Mouse (Mus musculus) lung, postnatal 14 days (tissue): Measurements from ENCODE around the gene Runx1.

Experiments used
- DNase-seq: peaks from one replicate; pipeline ENCODE4 v3.0.0; 2021

Runx1 gene

DNA sequence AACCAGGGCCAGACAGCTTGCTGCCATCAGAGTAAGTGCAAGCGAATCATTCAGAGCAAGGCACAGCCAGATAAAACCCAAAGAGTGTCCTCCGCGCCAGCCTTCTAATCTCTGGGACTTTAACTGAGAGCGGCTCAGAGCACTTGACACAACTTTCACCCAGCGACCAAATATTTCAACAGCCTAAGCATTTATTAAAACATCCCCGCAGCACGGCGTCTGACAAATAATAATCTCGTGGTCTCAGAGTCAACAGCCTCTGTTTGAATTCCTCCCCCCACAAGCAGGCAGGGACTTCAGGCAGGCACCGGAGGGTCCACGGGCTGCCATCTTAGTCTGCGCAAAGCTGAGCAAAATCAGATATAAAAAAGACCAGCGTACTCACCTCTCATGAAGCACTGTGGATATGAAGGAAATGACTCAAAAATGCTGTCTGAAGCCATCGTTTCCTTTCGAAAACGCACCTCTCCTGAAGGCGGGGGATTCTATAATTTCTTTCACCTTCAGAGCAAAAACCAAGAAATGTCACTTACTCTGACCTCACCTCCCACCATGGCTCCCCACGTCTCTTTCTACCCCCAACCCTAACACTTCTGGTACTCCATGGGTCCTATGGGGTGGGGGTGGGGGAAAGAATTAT, 625 bp downstream of the Runx1 start:
- DNase-seq, result no peak

DNA sequence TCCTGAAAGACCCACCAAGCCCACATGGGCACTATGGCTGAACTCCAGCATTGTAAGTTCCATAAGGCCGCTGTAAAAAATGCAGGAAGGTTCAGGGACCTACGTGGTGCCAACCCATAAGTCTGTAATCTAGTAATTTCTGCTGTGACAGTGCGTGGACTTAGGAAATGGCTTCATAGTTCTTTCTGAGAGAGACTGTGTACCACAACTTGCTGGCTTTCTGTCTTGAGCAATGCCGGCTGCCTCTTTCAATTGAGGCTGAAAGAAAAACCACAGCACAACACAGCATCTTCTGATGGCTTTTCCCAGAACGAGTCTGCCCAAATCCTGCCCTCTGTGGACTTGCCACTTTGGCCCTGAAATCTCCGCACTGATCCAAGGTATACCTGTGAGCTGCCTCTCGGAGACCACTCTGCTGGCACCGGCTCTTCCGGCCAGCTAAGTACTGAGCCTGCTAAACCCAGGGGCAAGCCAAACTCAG, 1.2 kb downstream of the Runx1 start:
- no peak for DNase-seq

DNA sequence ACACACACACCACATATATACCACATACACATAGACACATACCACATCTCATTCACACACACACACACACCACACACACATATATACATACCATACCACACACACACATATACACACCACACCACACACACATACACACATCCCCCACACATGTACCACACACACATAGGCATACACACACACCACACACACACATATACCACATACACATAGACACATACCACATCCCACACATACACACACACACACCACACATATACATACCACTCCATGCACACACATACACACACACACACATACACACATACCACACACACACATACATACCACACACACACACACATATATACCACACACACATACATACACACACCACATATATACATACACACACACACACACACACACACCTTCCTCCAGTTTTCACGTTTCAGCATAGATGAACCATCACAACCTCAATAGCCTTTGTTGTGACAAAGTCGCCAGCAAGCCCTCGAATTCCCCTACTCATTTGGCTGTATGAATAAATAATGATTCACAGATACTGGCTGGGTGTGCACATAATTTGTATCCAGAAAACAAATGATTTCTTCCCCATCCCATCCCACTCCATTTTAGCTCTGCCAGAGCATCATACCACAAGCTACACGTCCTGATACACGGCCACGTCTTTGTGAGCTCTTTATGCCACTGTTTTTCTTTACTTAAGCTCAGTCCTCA, 1.8 kb downstream of the Runx1 start:
- DNase-seq, result no peak

DNA sequence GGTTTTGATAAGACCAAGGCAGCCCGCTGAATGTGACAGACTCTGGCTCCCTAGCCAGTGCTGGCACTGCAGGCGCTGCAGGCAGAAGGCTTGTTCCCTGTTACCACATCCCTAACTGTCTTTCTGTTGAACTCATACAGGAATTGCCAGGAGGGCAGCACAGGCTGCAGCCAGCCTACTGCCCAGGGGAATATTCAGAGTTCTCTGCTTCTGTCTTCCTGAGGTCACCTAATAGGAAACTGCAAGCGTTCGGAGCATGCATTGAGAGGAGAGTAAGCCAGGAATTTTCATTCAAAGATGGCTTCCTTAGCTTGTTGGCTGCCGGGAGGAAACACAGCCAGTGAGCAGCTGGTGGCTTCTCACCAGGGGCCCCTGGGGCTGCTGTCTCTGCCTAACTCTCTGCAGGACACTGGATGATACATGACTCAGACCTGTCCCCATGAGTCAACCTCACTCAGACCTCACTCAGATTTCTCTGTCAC, 2.5 kb downstream of the Runx1 start:
- DNase-seq, result no peak

DNA sequence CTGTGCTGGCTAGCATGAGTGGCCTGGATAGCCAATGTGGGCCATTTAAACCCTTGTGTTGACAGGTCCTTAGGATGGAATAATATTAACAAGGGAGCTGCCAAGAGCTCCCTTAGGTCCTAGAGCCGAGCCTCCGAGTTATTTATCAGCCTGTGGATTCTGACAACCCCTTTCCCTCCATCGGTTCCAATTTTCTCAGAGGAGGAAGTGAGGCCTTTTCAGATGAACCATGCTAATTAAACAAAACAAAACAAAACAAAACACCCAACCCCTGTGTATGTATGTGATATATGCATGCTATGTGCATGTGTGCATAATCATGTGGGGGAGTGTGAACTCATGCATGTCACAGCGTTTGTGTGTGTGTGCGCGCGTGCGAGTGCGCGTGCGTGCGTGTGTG, 3.3 kb downstream of the Runx1 start:
- DNase-seq, result no peak

DNA sequence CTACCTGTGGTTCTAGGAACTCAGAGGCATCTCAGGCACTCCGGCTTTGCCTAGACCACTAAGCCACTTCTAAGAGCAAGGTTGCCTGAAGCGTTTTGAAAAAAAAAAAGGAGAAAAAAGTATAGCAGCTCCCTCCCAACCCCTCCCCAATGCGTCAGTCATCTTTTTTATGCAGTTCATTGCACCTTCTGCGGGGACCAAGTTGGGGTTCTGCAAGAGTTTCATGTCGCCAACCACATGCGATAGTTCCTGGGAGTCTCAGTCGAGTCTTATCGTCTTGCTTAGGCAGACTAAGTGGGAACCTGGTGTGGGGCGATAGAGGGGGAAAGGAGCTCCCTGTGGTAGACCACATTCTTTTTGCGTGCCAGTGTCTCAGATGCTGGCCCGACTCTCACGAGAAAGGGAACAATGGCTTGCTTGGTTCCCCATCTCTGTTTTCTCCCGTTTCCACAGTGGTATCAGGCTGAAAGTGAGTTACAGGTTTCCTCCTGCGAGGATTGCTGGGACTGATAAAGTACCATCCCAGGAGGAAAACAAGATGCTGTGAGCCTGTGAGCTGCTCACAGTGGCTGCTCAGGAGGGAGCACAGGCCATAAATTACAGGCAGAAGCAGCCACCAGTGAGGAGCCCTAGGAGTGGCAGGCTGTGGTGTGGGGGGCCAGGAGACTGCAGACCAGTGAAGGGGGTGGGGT, 3.9 kb downstream of the Runx1 start:
- no peak for DNase-seq

DNA sequence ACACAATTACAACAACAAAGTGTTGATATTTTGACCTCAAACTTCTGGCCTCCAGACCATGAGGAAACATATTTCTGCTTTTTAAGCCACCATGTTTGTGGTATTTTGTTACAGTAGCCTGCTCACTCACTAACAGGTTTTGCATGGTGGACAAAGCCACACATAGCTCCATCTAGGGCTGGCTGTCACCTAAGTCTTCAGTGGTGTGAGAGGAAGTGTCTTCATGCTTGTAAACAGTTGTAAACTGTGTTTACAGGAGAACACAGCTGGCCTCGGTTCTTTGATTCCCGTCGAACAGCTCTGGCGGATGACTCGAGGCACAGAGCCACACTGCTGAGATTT, 4.4 kb downstream of the Runx1 start:
- no peak for DNase-seq

DNA sequence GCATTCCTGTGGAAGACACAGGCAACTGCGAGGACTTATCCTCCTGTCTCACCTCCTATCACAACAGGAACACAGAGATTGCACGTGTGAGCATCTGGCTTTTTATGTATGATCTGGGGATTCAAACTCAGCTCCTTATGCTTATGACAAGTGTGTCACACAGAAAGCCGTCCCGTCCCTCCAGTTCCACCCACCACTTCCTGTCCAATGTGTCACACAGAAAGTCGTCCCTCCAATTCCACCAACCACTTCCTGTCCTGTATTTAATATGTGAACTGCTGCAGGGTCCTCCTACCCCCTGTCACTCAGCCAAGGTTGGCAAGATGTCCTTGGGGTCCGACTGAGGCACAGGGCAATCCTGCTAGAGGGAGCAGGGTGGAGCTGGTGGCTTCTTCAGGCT, 5.5 kb downstream of the Runx1 start:
- DNase-seq, result no peak

DNA sequence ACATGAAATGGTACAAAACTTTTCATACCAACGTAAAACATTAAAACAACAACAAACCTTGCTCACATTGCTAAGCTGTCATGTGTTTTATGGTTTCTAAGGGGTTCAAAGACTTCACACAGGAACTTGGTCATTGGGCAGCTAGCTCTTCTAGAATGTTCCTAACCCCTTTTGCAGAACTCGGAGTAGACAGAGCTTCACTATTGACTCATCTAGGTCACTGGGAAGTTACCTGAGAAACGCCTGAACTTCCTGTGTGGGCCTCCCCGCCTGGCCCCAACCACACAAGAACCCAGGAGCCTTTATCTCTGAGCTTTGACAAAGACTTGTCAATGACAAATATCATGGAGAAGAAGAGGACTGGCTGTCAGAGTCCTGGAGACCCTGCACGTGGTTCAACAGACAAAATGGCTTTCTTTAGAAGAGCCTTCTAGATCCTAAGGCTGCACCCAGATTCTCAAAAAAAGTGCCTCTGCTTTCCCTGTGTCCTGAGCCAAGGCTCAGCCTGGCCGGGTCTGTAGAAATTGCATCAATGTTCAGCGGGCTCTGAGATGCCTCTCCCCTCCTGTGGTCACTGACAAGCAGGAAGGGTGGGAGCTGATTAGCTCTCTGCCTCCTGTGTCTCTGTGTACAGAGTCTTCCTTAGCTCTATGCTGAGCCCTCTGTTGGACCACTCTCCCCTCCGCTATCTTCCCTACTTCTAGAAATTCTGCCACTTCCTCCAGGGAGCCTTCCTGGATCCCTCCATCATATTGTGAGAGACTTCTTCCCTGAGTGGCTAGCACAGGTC, 7.3 kb downstream of the Runx1 start:
- no peak for DNase-seq

DNA sequence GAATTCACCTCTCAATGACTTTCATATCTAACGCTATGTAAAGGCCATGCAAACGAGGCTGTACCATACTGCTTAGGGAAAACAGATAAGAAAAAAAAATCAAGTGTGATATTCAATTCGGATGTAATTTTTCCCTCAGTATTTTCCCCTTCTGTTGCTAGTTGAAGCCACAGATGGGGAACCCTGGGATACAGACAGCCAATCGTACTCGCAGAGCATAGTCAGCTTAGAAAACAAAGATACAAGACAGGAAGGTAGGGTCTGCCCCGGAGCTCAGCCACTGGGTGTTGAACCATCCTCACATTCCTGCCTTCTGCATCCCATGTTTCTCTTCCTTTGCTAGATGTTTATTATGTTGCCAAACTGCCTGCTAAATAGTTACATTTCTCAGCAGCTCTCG, 9.9 kb downstream of the Runx1 start:
- DNase-seq, result no peak

DNA sequence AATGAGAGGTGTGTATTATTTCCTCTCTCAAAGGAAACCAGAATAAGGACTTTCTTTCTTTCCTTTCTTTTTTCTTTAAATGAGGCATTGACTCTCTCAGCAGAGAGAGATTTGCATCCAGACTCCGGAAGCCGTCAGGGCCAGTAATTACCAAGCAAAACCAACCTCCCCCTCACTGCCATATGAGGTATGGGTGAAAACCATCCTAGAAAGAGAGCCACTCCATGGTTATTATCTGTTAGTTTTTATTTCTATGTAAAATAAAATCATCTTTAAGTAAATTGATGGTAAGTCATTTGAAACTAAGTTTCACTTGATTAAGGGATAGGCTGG, 10.8 kb downstream of the Runx1 start:
- DNase-seq, result no peak

DNA sequence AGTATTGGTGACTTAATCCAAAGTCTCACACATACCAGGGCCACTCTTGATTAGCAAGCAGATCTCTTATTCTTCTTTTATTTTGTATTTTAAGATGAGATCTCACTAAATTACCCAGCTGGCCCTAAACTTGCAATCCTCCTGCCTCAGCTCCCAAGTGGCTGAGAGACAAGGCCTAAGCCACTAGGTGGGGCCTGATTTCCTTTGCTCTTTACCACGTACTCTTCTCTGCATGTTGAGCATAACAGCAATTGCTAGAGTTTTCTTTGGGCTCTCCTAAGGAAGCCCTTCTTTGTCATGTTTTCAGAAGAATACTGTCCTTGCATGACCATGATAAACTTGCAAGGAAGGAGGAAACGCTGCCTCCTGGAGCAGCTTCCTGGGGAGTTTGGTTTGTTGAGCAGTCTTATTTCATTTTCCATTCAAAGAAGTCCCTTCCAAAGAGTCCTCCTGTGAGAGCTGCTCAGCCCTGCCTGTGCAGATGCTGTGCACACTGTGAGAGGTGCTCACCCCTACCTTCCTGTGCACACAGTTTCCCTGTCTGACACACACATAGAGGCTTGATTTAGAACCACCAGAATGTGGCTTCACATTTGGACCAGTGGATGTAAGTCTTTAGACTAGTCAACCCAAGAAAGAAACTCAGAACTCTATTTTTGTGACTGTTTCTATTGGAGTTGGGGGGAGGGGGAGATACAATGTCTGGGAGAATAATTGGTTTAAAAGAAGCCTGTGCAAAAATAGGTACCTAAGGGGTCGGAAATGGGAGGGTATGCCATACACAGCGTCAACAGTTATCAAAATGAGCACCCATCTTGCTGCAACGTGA, 11.4 kb downstream of the Runx1 start:
- DNase-seq, result no peak

DNA sequence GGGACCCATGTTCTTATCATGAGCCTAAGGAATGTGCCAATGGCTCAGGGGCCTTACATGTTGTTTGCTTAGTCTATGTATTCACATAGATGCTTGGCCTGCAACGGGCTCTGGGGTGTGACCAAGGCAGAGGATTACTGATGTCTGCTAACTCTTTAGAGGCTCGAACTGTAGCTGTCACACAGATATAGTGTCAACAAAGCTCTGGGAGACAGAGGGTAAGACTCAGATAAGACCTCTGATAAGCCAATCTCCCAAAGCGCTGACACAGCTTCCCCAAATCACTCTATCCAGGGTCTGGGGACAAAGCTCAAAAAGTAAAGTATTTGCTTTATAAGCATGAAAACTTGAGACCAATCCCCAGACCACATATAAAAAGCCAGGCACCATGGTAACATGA, 13.5 kb downstream of the Runx1 start:
- DNase-seq, result no peak

DNA sequence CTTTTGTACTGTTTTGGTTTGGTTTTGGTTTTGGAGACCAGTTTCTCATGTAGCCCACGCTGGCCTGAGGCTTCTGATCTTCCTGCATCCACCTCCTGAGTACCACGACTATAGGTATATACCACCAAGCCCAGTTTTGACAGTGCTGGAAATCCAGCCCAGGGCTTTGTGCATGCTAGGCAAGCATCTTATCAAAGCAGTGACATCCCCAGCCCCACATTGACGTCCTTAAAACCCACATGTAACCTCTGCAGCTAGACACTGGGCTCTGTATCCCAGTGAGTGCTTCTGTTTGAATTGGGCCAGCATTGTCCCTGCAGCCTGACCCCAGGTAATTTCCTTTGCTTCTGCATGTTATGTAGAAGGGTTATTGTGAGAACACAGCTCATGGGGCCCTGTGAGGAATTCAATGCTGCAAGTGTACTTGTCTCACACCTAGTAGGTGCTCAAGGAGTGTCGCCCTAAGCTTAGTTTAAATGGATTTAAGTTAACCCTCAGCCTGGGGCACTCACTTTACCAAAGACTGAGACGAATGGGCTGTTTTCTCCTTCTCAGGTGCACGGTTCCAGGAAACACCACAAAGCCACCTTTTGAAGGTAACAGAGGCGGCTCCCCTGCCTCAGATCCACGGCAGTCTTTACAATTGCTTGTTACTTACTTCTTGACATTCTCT, 15.2 kb downstream of the Runx1 start:
- DNase-seq, result no peak

DNA sequence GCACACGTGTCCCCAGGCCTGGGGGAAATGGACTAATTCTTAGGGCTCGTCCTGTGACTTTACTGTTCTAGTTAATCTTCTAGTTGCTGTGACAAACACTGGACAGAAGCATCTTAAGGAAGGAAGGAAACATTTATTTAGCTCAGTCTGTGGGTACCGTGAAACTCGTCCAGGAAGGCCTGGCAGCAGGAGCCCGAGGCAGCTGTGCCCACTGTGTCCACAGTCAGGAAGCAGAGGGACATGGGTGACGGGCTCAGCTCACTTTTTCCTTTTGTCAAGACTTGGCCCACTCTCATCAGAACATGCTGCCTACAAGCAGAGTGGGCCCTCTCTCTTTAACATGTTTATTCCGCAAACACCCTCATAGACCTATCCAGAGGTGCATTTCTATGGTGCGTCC, 18.2 kb downstream of the Runx1 start:
- no peak for DNase-seq

DNA sequence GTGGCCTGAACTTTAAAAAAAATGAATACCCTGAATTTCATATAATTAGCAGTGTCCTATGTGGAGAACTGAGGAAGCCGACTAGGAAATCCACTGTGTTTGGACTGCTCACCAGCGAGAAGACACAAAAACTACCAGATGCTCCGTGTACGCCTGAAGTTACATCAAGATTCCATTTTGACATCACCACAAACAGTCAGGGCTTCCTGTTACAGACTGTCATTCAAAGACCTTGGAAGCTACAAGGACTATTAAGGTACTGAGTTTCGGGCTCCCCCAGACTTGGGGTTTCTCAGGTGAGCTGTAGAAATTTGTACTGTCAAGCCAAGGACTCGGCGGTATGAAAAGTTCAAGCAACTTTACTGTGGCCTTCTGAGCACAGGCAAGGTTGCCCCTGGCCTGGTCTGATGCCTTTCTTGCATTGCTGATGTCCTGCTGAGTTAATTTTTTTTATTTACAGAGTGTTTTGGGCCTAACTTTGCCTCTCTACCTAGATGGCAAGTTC, 22.8 kb downstream of the Runx1 start:
- no peak for DNase-seq

DNA sequence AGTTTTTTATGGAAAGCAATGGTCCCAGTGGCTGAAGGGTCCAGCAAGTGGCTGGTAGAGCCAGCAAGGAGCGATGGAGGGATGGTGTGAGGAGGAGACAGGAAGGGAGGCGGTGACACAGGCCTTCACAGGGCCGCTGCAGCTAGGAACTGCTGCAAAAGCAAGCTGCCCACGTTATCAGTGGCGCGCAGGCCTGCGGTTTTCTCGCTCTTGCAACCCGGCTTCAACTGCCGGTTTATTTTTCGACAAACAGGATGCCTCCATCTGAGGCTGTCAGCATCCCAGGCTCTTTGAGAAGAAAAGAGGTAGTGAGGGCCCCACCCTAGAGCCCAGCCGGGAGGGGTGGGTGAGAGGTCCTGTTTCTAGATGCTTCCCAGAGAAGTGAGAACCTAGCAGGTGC, 24.4 kb downstream of the Runx1 start:
- DNase-seq, result peak; percentile 35

DNA sequence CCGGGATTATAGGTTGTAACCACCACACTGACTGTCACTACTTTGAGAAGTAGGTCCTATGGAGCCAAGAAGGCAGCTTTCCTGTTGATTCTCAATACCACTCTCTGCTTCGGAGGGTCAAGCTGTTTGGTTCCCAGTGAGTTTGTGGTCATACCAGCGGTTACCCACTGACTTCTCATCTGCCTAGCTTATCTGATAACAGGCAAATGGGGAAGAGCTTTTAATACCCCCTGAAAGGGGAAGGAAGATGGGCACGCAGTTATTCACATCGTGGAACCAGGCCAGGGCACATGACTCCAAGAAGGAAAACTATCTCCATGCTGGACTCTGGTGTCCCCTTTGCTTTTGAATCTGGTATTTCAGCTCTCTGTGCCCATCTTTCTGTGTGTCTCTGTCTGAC, 25.1 kb downstream of the Runx1 start:
- DNase-seq, result no peak

DNA sequence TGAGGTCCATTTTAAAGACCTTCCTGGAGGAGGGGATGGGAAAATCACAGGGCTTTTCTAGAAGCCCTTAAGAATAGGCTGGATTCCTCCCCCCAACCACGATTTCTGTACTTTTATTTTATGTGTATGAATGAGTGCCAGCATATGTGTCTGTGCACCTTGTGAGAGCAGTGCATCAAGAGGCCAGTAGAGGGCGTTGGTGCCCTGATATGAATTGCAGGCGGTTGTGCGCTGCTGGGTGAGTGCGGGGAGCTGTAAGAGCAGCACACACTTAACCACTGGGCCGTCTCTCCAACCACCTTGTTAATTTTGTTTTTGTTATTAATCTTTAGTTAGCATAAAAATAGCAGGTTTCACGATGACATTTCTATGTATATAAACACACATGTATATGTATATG, 26.0 kb downstream of the Runx1 start:
- DNase-seq, result no peak

DNA sequence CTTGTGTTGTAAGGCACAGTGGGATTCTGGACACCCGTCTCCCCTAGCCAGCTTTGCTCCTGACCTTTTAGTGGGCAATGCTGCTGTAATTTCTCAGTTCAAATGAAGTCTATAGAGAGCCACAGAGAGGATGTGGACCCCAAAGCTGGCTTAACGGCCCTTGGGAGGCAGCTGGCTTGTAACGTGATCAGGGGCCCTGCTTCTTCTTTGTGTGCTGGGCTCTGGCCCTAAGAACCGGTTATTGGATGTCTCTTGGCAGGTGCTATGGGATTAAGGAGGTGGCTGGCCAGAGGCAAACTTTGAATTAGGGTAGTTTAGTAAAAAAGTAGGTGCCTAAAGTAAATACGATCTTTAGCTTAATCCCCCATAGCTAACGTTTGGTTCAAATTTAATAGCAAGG, 31.8 kb downstream of the Runx1 start:
- DNase-seq, result no peak

DNA sequence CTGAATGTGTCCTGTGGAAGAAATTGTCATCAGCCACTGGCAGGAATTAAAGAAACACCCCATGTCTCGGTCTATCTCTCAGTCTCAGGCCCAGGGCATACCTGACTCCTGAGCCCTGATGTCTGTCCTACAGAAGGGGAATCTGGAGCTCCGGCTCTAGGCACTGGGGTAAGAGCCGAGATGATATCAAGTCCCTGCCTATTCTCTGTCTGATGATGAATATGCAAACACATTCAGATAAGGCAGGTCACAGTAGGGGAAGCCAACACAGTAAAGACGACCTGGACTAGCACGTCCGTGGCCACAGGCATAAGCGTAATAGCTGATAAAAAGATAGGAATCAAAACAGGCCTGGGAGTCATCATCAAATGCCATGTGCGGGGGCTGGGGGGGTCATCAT, 32.2 kb downstream of the Runx1 start:
- no peak for DNase-seq

DNA sequence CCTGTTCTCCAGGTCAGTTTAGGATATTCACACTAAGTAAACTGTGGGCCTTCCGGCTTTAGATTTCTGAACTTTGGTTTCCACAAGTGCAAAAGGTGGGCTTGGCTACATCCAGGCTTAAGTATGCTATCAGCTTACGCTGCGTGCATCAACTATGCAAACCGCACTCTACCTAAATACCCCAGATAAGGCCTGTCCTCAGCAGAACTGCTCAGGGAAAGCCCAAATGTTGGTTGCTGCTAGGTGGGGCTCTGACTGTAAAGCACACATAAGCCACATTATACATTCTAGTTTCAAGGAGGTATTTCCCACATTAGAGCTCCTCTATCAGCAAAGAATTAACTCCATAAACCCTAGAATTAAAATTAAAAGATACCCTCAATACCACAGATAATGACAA, 33.0 kb downstream of the Runx1 start:
- no peak for DNase-seq
